Mouse (Mus musculus) retina, postnatal 7 days (tissue): Measurements from ENCODE around the gene Serinc2.

Source experiments
- DNase-seq: peaks from one replicate; pipeline ENCODE4 v3.0.0-alpha.2; 2012; ENCODE audit warnings: low read depth, low spot score

Serinc2 gene

GRCm38 (mm10) chr4:130279105-130279504, at the start of gene Serinc2:
Serinc2 (minus strand) TSS chr4:130279205.
- DNase-seq, result no peak

- DNase-seq, result no peak
These were observed 48.4 kb upstream of the Serinc2 start for GRCm38 (mm10) chr4:130327366-130327765.

DNA sequence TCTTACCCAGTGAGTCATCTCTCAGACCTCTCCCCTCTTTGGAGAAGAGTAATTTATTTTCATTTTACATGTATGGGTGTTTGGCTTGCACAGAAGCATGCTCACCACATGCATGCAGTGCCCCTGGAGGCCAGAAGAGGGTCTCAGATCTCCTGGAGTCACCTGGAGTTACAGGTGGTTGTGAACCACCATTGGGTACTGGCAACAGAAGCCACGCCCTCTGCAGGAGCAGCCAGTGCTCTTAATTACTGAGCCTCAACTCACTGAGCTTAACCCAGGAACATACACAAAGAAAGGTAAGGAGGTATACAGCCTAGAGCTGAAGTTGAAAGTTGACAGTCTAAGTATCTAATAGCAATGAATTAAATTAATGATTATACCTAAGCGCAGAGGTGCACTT, 46.4 kb upstream of the Serinc2 start:
- DNase-seq, result no peak

DNA sequence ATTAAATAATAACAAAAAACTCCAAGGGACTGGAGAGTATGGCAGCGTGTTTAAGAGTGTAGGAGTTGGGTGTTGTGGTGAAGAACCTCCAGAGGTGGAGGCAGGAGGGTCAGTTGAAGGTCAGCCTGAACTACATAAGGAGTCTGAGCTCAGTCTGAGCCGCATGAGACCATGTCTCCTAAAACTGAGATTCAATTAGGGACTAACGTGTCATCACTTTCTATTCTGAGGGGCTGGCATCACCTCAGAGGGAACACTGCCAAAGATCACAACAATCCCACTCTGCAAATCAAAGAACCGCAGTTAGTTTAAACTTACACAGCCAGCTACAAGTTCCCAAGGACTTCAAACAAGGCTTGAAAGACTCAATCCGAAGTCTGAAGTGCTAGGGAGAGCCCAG, 44.6 kb upstream of the Serinc2 start:
- DNase-seq, result no peak

- DNase-seq, result no peak
These were observed 44.2 kb upstream of the Serinc2 start for GRCm38 (mm10) chr4:130323165-130323564.

GRCm38 (mm10) chr4:130322567-130322966, 43.6 kb upstream of the Serinc2 start:
- DNase-seq, result no peak

DNA sequence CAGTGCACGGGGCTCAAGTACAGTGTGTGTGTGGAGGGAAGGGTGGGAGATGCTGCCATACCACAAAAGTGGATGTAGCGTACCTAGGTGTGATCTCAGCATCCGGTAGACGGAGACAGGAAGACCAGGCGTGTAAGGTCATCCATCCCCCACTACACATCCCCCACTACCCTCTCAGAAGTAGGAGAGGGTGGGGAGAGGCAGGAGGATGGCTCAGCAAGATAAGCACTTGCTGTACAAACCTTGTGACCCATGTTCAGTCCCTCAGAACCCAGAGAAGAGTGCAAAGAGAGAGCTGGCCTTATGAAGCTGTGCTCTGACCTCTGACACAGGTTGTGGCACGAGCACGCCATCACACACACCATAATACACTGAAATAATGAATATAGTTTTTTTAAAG, 42.6 kb upstream of the Serinc2 start:
- no peak for DNase-seq

DNA sequence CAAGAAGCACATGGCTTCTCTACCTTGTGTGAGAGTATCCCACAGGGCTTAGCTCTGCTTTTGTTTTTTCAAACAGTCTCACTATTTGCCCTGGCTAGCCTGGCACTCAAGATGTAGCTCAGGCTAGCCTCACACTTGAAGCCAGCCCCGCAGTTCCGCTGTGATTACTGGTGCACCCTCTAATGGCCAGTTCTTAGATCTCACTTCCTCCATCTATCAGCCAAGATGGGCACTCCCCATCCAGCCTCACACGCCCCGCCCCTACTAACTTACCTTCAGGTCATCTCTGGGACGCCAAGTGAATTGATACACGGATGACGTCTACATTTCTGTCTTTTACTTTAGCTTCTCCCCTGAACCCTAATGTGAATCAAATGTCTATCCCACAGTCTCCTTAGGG, 40.6 kb upstream of the Serinc2 start:
- no peak for DNase-seq

GRCm38 (mm10) chr4:130318122-130318521, 39.1 kb upstream of the Serinc2 start:
- no peak for DNase-seq

DNA sequence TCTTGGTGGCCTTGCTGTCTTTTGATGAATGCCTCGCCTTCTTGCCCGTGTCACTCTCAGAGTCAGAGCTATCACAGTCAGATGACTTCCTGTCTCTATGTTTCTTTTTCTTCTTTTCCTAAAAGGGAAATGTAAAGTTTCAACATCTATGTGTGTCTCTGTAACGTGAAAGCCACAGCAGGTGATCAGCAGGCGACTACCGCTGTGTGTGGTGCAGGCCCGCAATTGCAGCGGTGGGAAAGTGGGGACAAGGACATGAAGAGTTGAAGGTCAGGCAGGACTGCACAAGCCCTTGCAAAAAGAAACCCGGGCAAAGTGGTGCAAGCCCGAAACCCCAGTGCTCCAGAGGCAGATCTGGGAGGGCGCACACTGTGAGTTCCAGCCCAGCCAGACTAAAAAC, 37.7 kb upstream of the Serinc2 start:
- no peak for DNase-seq

DNA sequence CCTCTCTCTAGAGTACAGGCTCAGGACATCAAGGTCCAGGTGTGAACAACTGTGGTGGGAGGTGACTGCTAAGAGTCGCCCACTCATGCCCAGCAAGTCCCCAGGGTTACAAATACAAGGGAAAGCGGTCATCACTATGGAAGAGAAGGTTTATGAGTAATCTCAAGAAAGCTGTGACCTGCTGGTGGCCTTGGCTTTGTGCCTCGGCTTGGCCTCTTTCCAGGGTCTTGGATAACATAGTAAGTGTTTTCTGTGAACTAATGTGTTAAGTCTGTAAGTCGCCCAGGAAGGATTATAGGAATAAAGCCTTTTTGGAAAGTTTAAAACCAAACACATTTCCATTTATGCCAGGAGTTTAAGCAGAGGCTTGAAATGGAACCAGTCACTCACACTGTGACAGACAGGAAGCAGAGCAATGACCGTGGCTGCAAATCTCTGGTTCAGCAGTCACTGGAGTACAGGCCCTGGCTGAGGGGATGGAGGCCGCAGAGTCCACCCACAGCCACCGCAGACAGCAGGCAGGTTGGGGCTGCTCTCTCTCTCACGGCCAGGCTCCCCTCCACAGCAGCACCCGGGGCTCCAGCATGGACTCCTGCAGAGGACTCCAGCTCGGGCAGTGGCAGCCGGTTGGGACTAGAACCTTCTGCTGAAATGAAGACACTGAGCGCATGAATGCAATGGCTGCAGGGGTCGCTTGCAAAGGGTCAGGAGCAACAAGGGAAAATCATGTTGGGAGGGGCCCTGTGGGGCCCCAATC, 36.9 kb upstream of the Serinc2 start:
- no peak for DNase-seq

GRCm38 (mm10) chr4:130313552-130313951, 34.5 kb upstream of the Serinc2 start:
- DNase-seq, result no peak

DNA sequence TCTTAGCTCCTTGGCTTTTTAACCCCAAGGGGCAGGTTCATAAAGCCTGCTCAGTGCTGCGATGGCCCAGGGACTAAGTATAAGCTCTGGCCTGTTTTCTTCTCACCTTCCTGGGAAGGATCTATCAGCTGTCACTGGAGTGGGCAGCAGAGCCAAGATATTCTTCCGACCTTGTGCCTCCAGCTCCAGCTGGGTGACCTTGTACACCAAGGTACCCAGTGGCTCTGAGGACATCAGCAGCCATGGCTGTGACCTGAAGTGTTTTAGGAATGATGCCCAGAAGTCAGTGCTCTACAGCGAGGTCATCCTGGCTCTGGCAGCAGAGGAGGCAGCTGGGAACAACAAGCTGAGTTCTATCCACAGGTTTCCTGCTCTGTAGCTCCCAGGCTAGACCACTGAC, 33.5 kb upstream of the Serinc2 start:
- no peak for DNase-seq

DNA sequence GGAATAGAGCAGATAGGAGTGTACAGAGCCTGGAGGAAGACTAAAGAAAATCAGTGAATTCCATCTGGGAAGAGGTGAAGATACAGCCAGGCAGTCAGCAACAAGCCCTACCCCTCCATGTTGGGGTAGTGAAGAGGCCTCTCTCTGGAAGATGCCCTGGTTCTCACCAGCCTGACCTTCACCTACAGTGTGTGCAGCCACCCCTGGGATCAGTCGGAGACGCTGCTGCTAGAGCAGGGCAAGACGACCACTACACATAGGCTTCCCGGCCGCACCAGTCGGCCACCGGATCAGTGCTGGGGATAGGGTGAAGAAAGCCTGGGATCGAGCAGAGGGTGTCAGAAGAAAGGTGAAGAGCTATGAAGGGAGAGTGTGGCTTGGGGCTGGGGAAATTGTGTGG, 30.2 kb upstream of the Serinc2 start:
- DNase-seq, result no peak

DNA sequence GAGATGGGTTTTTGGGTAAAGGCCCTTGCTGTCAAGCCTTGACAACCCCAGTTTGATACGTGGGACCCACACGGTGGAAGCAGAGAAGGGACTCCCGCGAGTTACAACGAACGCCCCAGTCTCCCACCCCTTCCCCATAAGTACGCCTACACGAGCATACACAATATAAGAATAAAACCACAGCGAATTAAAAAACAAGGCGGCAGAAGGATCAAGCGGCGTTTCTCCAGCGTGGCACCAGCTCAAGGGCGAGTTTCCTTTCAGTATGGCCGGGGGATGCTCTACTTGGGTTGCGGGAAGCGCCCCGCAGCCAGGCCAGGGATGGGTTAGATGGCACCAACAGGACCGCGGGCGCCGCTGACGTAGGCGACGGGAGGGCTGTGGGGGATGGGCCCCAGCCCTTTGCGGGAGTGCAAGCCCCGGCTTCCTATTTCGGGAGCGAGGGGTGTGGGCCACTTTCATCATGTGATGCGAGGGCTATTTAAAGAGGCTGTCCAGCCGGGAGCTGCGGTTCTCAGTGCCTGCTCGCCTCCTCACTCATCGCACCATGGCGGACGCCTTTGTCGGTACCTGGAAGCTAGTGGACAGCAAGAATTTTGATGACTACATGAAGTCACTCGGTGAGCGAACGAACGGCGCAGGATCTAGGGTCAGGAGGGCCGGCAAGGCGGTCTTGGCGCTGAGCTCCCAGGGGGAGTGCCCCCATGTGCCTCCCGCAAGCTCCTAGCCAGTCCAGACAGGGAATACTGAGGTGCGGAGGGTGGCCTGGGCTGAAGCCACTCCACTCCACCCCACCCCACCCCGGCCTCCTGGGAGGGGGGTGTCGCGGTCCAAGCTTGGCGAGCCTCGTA, 29.5 kb upstream of the Serinc2 start, which contains the start of the genes Fabp3 and Gm10570:
Gene Fabp3 (plus strand): TSS at position 365 of the 851 bp plus-strand sequence.
Gene Gm10570 (minus strand): TSS at position 444 of the 851 bp plus-strand sequence.
- DNase-seq, result no peak

- no peak for DNase-seq
These were observed 28.8 kb upstream of the Serinc2 start for GRCm38 (mm10) chr4:130307851-130308230.

DNA sequence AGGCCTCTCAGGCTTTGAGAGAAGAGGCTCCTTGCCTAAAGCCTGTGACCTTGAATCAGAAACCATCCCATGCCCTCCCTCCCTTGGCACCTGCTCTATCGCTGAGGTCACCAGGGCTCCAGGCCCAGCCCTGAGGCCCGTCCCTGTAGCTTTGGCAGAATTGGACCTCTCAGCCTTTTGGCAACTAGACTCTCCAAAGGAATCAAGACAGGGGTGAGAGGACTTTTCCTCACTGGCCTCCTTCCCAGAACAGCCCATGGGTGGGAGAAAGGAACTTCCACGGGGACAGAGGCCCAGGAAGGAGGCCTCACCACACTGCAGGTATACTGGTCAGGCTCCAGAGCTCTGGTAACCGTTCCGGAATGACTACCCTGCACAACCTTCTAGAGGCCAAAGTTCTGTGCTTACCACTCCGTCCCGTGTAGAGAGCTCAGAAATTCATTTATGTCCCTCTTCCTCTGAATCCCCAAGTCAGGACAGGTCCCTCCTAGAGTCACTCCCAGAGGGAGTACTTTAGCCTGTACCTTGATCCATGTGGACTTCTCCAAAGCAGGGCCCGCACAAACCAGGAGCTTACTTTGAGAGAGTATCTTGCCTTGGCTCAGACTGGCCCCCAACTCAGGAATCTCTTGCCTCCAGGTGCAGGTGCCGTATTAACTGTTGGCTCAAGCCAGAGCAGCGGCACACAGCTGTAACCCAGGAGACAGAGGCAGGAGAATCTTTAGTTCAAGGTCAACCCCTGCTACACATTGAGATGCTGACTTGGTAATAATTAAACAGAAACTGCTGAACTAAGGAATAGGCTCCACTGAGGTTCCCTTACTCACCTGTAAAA, 28.0 kb upstream of the Serinc2 start:
- no peak for DNase-seq

DNA sequence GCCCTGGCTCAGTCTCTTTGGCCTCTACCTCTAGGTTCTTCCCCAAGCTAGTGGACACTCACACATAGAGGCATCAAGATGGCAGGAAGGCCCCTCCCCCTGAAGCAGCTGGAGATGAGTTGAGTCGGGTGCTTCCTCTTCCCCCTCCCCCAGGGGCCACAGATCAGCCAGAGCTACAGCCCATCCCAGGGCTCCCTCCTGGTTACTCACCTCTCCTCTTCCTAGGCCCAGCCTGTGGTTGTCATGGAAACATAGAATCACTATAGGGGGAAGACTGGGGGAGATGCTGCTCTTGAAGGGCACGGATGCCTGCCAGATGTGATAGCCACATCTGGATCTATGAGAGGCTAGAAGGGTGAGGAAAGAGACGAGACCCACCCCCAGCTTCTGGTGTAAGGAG, 25.7 kb upstream of the Serinc2 start:
- DNase-seq, result no peak

- DNase-seq, result no peak
These were observed 23.4 kb upstream of the Serinc2 start for GRCm38 (mm10) chr4:130302285-130302870.

GRCm38 (mm10) chr4:130299629-130300018, 20.6 kb upstream of the Serinc2 start:
- DNase-seq, result no peak

DNA sequence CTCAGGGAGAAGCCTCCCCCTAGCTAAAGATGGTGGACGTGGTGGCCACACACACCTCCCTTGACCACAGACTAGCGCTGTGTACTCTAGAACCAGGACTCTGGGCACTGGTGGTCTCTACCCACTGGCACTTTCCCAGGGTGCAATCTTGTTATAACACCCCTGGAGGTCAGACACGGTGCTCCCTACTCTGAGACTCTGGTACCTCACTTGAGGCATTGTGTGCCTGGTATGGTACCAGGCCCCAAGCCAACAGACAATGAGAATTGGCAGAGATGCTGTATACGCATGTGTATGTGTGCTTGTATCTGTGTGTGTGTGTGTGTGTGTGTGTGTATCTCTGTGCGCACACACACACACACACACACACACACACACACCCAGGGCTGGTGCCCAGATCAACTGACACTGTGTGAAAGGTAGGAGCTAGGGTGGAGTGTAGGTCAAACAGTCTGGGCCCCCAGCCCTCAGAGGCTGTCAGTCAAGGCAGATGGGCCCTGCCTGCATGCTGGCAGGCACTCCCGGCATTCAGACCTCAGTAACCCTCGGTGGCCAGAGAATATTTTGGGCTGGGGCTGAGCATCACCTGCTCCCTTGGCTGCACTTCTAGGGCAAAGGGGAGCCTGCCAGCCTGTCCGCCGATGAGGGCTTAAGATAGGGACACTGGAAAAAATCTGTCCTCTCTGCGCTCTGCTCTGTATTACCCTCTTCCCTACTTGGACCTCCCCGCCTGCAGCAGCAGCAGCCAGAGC, 20.0 kb upstream of the Serinc2 start:
- no peak for DNase-seq
